Mouse (Mus musculus): ENCODE measurements around the gene Pitpnm1. TPM values are rescaled to one million over a fixed set of nuclear protein-coding genes. Genes with fewer than 3 reads are reported as not detected.
A peak's percentile ranks its signal among the peaks of the same experiment; 100 is the strongest.
"Not testable (repeated sequence)": the region's sequence is repeated elsewhere in the genome, so short reads cannot be mapped to it uniquely, and the experiment has no call there.

Gene Pitpnm1
- polyA plus RNA-seq, 1 experiment from 2014 or later = 13.1 TPM

GRCm38 (mm10) chr19:4122411-4123370, 22.9 kb downstream of the Pitpnm1 start:
- H3K27ac ChIP-seq (ENCODE audit: low read depth, low read length) = no peak overlapping the region
- no peaks in the 10 kb centered on the region for H3K9me3 ChIP-seq (ENCODE audit: control insufficient read depth, low read length)
- DNase-seq (ENCODE audit: low spot score) (no peak), ATAC-seq (ENCODE audit: insufficient read depth, low FRiP score, low TSS enrichment) (no peak)
- WGBS = 88% methylated on average over 7 of the region's 7 CpGs
- H3K9ac ChIP-seq (ENCODE audit: low read length) = no peak overlapping the region
- no peaks in the 10 kb centered on the region for H3K27me3 ChIP-seq (ENCODE audit: control insufficient read depth, insufficient read depth, low read length)
- H3K4me2 ChIP-seq (ENCODE audit: low read depth) = no peak overlapping the region
- peaks cover 12% of the 10 kb centered on the region for H3K4me1 ChIP-seq (ENCODE audit: control insufficient read depth, insufficient read depth, low read length)
- H3K4me3 ChIP-seq (ENCODE audit: low read depth, low read length) = no peak overlapping the region
- H3K36me3 ChIP-seq (ENCODE audit: control insufficient read depth, insufficient read depth, low read length) = no peaks in the 10 kb centered on the region

DNA sequence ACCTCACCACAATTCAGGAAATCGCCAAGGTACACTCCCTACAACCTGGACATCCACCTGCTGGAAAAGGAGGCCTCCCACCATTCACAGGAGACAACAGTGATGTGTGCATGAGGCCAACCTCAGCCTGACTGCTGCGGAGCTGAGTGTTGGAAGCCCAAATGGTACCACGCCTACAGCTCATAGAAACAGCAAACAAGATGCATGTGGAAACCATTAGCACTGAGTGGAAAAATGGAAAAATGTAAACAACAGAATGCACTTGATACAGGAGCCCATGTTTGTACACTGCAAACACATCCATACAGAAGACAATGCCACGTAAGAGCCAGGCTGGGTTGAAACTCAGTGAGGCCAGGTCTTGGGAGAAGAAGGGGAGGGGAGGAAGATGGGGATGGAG, 24.6 kb downstream of the Pitpnm1 start:
- Histone ChIP-seq H3K4me1 (ENCODE audit: control insufficient read depth, insufficient read depth, low read length) (peaks cover 12% of the 10 kb centered on the region), H3K4me3 (ENCODE audit: low read depth, low read length) (no peak overlapping the region), H3K4me2 (ENCODE audit: low read depth) (no peak overlapping the region), H3K9ac (ENCODE audit: low read length) (no peak overlapping the region), H3K36me3 (ENCODE audit: control insufficient read depth, insufficient read depth, low read length) (no peaks in the 10 kb centered on the region), H3K27ac (ENCODE audit: low read depth, low read length) (no peak overlapping the region), H3K9me3 (ENCODE audit: control insufficient read depth, low read length) (no peaks in the 10 kb centered on the region), H3K27me3 (ENCODE audit: control insufficient read depth, insufficient read depth, low read length) (no peaks in the 10 kb centered on the region)
- WGBS = 74% methylated on average over 4 of the region's 4 CpGs
- no peak for DNase-seq (ENCODE audit: low spot score)
- no peak for ATAC-seq (ENCODE audit: insufficient read depth, low FRiP score, low TSS enrichment)

GRCm38 (mm10) chr19:4125268-4125667, 25.5 kb downstream of the Pitpnm1 start:
- H3K9ac ChIP-seq (ENCODE audit: low read length) = peak overlapping the region; percentile 14; the same call in 1 of the 2 replicates
- H3K4me3 ChIP-seq (ENCODE audit: low read depth, low read length) = peak overlapping the region; percentile 75
- not testable (repeated sequence) for H3K27me3 ChIP-seq (ENCODE audit: control insufficient read depth, insufficient read depth, low read length); DNase-seq (ENCODE audit: low spot score); H3K9me3 ChIP-seq (ENCODE audit: control insufficient read depth, low read length); H3K36me3 ChIP-seq (ENCODE audit: control insufficient read depth, insufficient read depth, low read length); H3K27ac ChIP-seq (ENCODE audit: low read depth, low read length)
- ATAC-seq (ENCODE audit: insufficient read depth, low FRiP score, low TSS enrichment) = peak; percentile 54
- peak overlapping the region; percentile 30 for H3K4me2 ChIP-seq (ENCODE audit: low read depth)
- H3K4me1 ChIP-seq (ENCODE audit: control insufficient read depth, insufficient read depth, low read length) = peaks cover 12% of the 10 kb centered on the region
- WGBS = 29% methylated on average over 3 of the region's 4 CpGs

DNA sequence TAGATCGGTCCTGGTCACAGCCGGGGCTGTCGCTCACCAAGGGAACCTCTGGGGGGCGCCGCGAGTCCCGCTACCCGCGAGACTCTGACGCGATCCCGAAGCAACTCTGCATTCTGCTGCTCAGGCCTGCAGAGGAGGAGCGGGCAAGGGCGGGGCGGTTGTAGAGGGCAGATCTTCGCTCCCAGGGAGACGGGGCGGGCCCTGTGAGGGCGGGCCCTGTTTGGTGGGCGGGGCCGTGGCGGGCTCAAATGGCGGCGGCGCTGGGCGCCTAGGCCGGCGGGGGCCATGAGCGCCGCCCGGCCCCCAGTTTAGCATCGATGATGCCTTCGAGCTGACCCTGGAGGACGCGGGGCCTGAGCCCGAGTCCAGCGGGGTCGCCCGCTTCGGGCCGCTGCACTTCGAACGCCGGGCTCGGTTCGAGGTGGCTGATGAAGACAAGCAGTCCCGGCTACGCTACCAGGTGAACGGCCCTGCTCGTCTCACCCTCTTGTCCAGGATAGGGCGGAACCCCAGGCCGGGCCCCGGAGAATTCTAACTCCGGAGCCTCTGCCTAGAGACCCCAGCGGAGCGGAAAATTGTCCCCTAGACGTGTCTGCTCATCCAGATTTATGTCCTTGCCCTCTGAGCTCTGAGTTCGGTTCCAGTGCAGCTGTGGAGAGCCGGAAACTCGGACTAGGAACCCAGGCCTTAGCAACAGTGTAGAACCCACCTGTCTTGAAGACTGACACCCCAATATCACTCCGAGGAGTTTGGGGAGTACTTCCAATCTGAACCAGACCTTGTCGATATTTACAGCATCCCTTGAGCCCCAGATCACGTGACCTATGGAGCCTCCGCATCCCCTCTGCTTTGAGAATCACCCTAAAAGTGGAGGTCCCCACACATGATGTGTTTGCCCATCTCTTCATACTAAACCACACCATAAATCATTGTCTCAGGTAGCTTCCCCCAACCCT, 26.2 kb downstream of the Pitpnm1 start, which contains the start of gene Aip:
Gene Aip (minus strand): TSS at position 118 of the 956 bp plus-strand sequence.
- H3K4me3 ChIP-seq (ENCODE audit: low read depth, low read length) = peak within 1 kb of the TSS; percentile 75
- H3K36me3 ChIP-seq (ENCODE audit: control insufficient read depth, insufficient read depth, low read length) = no peaks in the 10 kb centered on the region
- H3K27ac ChIP-seq (ENCODE audit: low read depth, low read length) = 0 out of 2 replicates have a peak within 1 kb of the TSS, but pooled peaks have one; percentile 35
- peak within 1 kb of the TSS; percentile 80 for H3K9ac ChIP-seq (ENCODE audit: low read length)
- DNase-seq (ENCODE audit: low spot score) = peak; percentile 97
- H3K4me1 ChIP-seq (ENCODE audit: control insufficient read depth, insufficient read depth, low read length) = peaks cover 9% of the 10 kb centered on the region
- H3K9me3 ChIP-seq (ENCODE audit: control insufficient read depth, low read length) = no peaks in the 10 kb centered on the region
- peak; percentile 92 for ATAC-seq (ENCODE audit: insufficient read depth, low FRiP score, low TSS enrichment)
- H3K4me2 ChIP-seq (ENCODE audit: low read depth) = peak within 1 kb of the TSS; percentile 71
- WGBS = 1% methylated on average over 46 of the region's 64 CpGs
- H3K27me3 ChIP-seq (ENCODE audit: control insufficient read depth, insufficient read depth, low read length) = no peaks in the 10 kb centered on the region

GRCm38 (mm10) chr19:4126759-4127495, 27.1 kb downstream of the Pitpnm1 start:
- Histone ChIP-seq H3K36me3 (ENCODE audit: control insufficient read depth, insufficient read depth, low read length) (no peaks in the 10 kb centered on the region), H3K4me3 (ENCODE audit: low read depth, low read length) (peak overlapping the region; percentile 75), H3K27ac (ENCODE audit: low read depth, low read length) (no peak overlapping the region), H3K27me3 (ENCODE audit: control insufficient read depth, insufficient read depth, low read length) (no peaks in the 10 kb centered on the region), H3K4me1 (ENCODE audit: control insufficient read depth, insufficient read depth, low read length) (peaks cover 9% of the 10 kb centered on the region), H3K9me3 (ENCODE audit: control insufficient read depth, low read length) (no peaks in the 10 kb centered on the region), H3K9ac (ENCODE audit: low read length) (peak overlapping the region; percentile 80), H3K4me2 (ENCODE audit: low read depth) (peak overlapping the region; percentile 71)
- 71% methylated on average over 7 of the region's 7 CpGs for WGBS
- ATAC-seq (ENCODE audit: insufficient read depth, low FRiP score, low TSS enrichment) (no peak), DNase-seq (ENCODE audit: low spot score) (no peak)

GRCm38 (mm10) chr19:4129462-4129861, 29.7 kb downstream of the Pitpnm1 start:
- Histone ChIP-seq H3K27ac (ENCODE audit: low read depth, low read length) (no peak overlapping the region), H3K9me3 (ENCODE audit: control insufficient read depth, low read length) (no peaks in the 10 kb centered on the region), H3K4me1 (ENCODE audit: control insufficient read depth, insufficient read depth, low read length) (peaks cover 9% of the 10 kb centered on the region), H3K4me3 (ENCODE audit: low read depth, low read length) (no peak overlapping the region), H3K27me3 (ENCODE audit: control insufficient read depth, insufficient read depth, low read length) (no peaks in the 10 kb centered on the region), H3K36me3 (ENCODE audit: control insufficient read depth, insufficient read depth, low read length) (no peaks in the 10 kb centered on the region), H3K9ac (ENCODE audit: low read length) (no peak overlapping the region), H3K4me2 (ENCODE audit: low read depth) (no peak overlapping the region)
- 90% methylated on average over 7 of the region's 7 CpGs for WGBS
- ATAC-seq (ENCODE audit: insufficient read depth, low FRiP score, low TSS enrichment) = no peak
- DNase-seq (ENCODE audit: low spot score) = no peak

GRCm38 (mm10) chr19:4130106-4130505, 30.3 kb downstream of the Pitpnm1 start:
- Histone ChIP-seq H3K4me1 (ENCODE audit: control insufficient read depth, insufficient read depth, low read length) (peaks cover 9% of the 10 kb centered on the region), H3K27ac (ENCODE audit: low read depth, low read length) (no peak overlapping the region), H3K27me3 (ENCODE audit: control insufficient read depth, insufficient read depth, low read length) (no peaks in the 10 kb centered on the region), H3K36me3 (ENCODE audit: control insufficient read depth, insufficient read depth, low read length) (no peaks in the 10 kb centered on the region), H3K4me2 (ENCODE audit: low read depth) (no peak overlapping the region), H3K9ac (ENCODE audit: low read length) (no peak overlapping the region), H3K9me3 (ENCODE audit: control insufficient read depth, low read length) (no peaks in the 10 kb centered on the region), H3K4me3 (ENCODE audit: low read depth, low read length) (no peak overlapping the region)
- 92% methylated on average over 4 of the region's 4 CpGs for WGBS
- DNase-seq (ENCODE audit: low spot score) (no peak), ATAC-seq (ENCODE audit: insufficient read depth, low FRiP score, low TSS enrichment) (no peak)

- Histone ChIP-seq H3K9me3 (ENCODE audit: control insufficient read depth, low read length) (no peaks in the 10 kb centered on the region), H3K27ac (ENCODE audit: low read depth, low read length) (no peak overlapping the region), H3K4me3 (ENCODE audit: low read depth, low read length) (no peak overlapping the region), H3K9ac (ENCODE audit: low read length) (no peak overlapping the region), H3K4me2 (ENCODE audit: low read depth) (no peak overlapping the region), H3K27me3 (ENCODE audit: control insufficient read depth, insufficient read depth, low read length) (no peaks in the 10 kb centered on the region), H3K4me1 (ENCODE audit: control insufficient read depth, insufficient read depth, low read length) (peaks cover 9% of the 10 kb centered on the region), H3K36me3 (ENCODE audit: control insufficient read depth, insufficient read depth, low read length) (no peaks in the 10 kb centered on the region)
- ATAC-seq (ENCODE audit: insufficient read depth, low FRiP score, low TSS enrichment) = no peak
- WGBS = 91% methylated on average over 5 of the region's 5 CpGs
- DNase-seq (ENCODE audit: low spot score) = no peak
Measured at GRCm38 (mm10) chr19:4131075-4131474, 31.3 kb downstream of the Pitpnm1 start.
